Mouse (Mus musculus): ENCODE measurements at regions not wholly inside any gene's neighbourhood (a gene's known extent, or its start where the extent isn't known, plus 50 kb on each side); places are given as distances from the start of the nearest gene placed in this dataset.

DNA sequence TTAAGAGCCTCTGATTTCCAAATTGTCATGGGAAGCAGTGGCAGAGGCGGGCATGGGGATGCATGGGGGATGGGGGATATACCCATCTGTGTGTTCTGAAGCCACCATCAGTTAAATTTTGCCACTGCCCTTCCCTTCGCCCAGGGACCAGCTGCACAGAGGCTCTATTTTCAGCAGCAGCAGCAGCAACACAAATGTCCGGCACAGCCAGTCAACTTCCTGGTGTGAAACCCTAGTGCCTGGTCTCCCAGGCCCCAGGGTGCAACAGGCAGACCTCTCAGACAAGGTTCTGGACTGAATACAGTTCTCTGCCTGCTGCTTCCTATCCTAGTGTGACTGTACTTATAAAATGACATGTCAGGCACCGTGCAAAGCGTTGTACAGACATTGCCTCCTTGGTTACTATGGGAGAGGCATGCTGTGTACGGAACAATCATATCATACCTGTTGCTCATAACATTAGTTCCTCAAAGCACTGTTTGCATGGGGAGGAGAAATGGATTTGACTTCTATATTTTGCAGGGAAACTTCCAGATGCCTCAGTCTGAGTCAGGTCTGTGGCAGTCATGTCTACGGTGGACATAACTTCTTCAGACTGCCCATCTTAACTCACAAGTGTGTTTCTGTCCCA lies 104.8 kb upstream of the Vps8 start:
- no peak for ATAC-seq (replicated peaks; ENCODE audit: low FRiP score, poor library complexity, severe bottlenecking)

GRCm38 (mm10) chr16:21318640-21319365 lies 104.1 kb upstream of the Vps8 start:
- no peak for ATAC-seq (replicated peaks; ENCODE audit: low FRiP score, poor library complexity, severe bottlenecking)

GRCm38 (mm10) chr16:21320284-21320683 lies 102.6 kb upstream of the Vps8 start:
- no peak for ATAC-seq (replicated peaks; ENCODE audit: low FRiP score, poor library complexity, severe bottlenecking)

DNA sequence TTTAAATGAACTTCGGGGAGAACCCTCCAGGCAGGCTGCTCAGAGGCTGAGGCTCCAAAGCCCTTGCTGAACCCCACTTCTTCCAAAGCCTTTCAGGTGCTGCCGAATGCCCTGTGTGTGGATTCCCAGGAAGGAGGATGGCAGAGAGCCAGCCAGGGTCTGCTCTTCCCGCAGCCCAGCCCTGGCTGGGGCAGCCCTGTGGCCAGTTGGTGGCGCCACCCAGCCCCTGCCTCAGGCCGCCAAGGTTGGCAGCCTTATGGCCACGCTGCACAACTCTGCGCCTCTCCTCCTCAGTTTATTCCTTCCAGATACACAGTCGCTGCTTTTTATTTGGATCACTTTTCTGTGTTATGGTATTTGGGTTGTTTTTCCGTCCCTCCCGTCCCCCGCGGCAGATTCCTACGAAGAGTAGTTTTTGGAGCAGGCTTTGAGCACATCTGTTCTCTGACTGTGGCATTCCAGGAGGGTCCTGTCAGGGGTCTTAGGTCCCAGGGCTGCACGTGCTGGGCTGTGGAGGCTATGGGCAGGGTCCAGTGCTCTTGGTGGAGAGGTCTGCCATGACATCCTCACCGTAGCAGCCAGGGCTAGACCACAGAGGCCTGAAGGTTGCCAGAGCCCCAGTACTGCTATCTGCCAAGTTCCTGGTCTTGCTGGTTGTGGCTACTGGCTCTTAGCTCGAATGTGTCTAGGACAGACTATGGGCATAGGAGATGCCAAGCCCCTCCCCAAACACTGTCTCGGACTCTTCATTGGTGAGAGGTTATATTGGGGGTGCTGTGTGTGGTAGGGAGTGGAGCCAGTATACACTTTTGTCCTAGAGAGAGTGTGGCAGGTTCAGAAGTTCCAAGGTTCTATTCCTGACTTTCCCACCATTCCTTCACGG lies 101.5 kb upstream of the Vps8 start:
- ATAC-seq (replicated peaks; ENCODE audit: low FRiP score, poor library complexity, severe bottlenecking), result 0 out of 2 replicates have a peak, but pooled peaks have one; percentile 22

DNA sequence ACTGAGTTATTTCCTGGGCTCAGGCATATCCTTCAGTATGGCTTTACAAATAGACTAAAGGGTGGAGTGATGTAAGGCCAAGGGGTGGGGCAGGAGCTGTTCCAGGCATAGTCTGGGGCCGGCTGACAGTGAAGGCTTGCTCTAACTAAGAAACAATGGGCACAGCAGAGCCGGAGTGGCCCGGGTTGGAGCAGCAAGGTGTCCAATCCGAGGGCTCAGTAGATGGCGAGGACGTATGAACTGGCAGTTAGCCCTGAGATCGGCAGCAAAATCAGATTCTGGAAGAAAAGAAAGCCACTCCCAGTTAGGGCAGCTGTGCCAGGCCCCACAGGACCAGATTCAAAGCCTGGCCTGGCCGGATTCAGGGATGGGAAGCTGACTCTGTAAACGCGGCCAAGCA lies 100.5 kb upstream of the Vps8 start:
- no peak for ATAC-seq (replicated peaks; ENCODE audit: low FRiP score, poor library complexity, severe bottlenecking)

GRCm38 (mm10) chr16:21323446-21324034 lies 99.4 kb upstream of the Vps8 start:
- no peak for ATAC-seq (replicated peaks; ENCODE audit: low FRiP score, poor library complexity, severe bottlenecking)

- no peak for ATAC-seq (replicated peaks; ENCODE audit: low FRiP score, poor library complexity, severe bottlenecking)
These were observed 94.9 kb upstream of the Vps8 start for GRCm38 (mm10) chr16:21327969-21328368.

- no peak for ATAC-seq (replicated peaks; ENCODE audit: low FRiP score, poor library complexity, severe bottlenecking)
These were observed 93.7 kb upstream of the Vps8 start for GRCm38 (mm10) chr16:21329199-21329598.

DNA sequence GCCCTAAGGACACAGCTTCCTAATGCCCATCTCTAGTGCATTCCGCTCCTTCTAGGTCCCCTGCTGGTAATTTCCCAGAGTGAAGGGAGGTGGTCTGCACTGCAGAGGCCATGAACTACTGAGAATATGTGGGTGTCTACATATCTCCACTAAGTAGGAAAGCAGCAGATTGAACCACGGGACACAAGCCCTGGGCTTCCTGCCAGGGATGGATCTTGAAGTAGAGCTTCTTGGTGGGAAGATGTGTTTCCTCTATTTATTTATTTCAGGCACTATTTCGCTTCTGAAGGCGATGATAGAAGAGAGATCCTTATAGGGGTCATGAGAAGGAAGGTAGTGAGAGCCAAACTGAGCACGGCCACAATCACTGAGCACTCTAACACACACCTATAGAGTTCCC lies 91.7 kb upstream of the Vps8 start:
- ATAC-seq (replicated peaks; ENCODE audit: low FRiP score, poor library complexity, severe bottlenecking), result no peak

- ATAC-seq (replicated peaks; ENCODE audit: low FRiP score, poor library complexity, severe bottlenecking), result no peak
These were observed 90.5 kb upstream of the Vps8 start for GRCm38 (mm10) chr16:21332411-21332810.

DNA sequence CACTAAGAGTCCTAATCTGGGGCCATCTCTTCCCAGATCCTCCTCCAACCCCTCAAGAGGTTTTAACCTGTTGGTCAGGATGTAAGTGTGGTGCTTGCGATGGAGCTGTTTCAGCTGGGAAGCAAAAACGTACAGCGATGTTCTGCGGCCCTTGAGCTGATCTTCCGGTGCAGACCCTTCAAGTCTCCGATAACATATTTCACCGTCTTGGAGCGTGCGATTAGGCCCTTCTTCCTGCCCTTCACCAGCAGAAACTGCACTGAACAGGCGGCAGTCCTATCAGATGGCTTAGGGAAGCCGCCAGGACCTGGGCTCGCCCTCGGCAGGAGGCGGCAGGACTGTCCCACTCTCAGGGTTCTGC lies 90.1 kb upstream of the Vps8 start:
- ATAC-seq (replicated peaks; ENCODE audit: low FRiP score, poor library complexity, severe bottlenecking), result no peak; the same call in 1 of the 2 replicates

DNA sequence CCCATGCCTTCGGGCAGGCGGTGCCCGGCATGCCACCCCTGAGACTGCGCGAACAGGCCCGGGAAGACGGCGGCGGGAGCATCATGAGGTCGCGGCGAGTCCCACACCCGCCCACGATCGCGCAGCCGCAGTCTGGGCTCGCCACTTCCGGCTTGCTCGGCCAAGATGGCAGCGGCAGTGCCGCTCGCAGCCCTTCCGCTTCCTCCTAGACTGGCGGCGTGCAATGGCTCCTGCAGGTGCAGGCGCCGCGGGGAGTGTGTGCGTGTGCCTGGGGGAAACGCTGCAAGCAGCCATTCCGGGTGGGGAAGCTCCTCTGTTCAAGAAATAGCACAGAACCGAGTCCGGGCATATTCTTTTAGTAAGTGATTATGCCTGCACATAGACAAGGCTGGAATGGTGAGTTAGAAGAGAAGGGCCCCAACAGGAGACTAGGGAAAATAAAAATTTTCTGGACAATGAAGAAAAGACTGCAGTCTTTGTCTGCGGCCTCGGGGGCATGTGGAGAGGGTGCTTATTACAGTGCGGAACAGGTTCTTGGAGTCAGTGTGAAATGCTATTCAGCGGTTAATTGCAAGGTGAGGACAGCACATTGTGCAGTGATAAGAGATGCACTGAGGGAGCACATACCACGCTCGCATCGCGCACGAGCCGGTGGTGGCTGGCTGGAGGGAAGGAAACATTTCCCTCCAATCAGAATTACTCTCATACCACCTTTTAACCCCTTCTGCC lies 89.5 kb upstream of the Vps8 start:
- ATAC-seq (replicated peaks; ENCODE audit: low FRiP score, poor library complexity, severe bottlenecking), result peak; percentile 92

DNA sequence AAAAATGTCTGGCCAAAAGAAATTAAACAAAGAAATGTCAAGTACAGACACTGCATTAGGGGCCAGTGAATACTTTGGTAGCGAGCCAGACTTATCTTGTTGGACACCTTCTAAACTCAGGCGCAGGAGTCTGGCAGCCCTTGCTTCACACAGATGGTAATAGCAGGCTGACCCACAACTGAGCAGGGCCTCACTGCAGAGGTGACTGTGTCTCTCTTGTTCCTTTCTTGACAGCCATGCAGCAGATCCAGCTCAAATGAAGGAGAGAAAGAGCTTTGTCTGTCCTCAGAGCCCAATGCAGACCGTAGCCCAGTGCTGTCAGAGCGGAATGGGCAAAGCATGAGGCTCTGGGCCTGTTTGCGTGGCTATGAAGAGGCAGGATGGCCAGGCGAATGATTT lies 83.9 kb upstream of the Vps8 start:
- ATAC-seq (replicated peaks; ENCODE audit: low FRiP score, poor library complexity, severe bottlenecking), result no peak

DNA sequence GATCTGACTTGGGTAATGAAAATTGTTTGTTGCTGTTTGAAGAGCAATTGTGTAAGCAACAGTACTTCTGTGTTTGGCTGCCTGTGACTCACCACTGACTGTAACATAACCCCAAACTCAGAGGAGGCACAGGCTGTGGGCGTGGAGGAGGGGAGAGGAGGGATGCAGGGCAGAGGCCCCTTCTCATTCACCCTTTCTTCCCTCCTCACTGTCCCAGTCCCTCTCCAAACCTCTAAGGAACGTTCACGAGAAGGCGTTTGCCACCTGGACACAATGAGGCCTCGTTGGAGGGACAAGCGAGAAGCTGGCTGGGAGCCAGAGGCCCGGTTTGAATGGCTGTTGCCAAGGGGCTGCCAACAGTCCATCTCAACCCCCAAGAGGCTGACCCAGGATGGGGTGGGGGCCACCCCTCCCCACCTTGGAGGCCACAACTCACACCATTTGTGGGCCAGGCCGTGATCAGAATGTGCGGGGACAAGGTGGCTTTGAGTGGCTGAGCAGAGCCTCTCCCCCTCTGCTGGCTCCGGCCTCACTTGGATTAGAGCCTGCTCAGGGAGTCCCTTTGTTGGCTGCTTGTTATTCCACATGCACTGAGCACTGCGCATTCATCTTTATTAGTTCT lies 83.3 kb upstream of the Vps8 start:
- no peak for ATAC-seq (replicated peaks; ENCODE audit: low FRiP score, poor library complexity, severe bottlenecking)

GRCm38 (mm10) chr16:21340136-21340535 lies 82.8 kb upstream of the Vps8 start:
- ATAC-seq (replicated peaks; ENCODE audit: low FRiP score, poor library complexity, severe bottlenecking), result no peak

- ATAC-seq (replicated peaks; ENCODE audit: low FRiP score, poor library complexity, severe bottlenecking), result peak; percentile 62
These were observed 73.0 kb upstream of the Vps8 start for GRCm38 (mm10) chr16:21349869-21350268.

- ATAC-seq (replicated peaks; ENCODE audit: low FRiP score, poor library complexity, severe bottlenecking), result no peak
These were observed 71.6 kb upstream of the Vps8 start for GRCm38 (mm10) chr16:21351289-21351688.

DNA sequence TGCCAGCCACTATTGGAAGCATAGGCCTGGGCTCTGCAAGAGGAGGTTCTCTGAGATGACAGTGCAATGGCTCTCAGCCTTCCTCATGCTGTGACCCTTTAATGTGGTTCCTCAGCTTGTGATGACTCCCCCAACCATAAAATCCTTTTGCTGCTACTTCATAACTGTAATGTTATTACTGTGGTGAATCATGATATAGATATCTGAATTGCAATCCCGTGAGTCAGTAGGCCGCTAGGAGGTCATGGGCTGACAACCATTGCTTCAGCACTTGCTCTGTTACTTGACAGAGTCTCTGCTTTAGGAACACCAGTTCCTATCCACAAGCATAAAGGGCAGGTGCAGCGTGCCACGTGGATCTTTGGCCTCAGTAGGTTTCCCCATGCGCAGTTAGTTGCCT lies 69.8 kb upstream of the Vps8 start:
- no peak for ATAC-seq (replicated peaks; ENCODE audit: low FRiP score, poor library complexity, severe bottlenecking)

DNA sequence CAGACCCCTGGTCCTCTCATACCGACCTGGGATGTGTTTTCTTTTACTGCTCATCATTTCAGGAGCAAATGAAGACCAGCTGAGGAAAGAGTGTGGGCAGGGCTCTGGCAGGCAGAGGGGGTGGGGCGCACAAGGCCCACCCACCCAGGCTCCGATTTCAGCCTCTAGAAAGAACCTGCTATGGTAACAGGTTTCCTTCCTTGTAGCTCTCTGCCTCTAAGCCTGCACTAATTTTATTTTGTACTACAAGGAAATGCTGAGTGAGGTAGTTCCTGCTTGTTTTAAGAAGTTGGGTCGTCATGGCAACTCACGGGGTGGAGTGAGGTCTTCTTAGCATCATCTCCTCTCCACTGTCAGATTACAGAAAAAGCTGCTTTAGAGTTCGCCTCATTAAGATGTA lies 69.4 kb upstream of the Vps8 start:
- ATAC-seq (replicated peaks; ENCODE audit: low FRiP score, poor library complexity, severe bottlenecking), result no peak

Data from erythroblast, adult 5-6 weeks (primary cell).